Comparison of ENCODE assay signal across 27 mouse cellular contexts in the genomic region with DNA sequence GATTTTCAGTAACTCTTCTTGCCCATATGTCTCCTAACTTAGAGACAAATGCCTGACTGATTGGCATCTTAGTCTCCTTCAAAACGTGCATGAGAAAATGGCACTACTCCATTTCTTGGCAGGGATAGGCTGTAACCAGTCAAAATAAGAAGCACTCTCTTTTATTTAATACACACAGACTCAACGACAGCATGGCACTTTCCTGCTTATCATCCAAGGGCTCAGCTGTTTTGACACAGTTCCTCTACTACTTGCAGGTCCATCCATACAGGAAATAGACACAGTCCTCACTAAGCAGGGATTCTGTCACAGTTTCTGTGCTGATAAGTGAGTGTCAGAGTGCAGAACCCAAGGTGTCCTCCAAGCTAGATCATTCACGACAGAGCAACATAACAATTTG.
"Had no signal": no experiment of that assay in that cellular context is flagged by ENCODE, and none has a peak within 500 bp of the region (broad histone marks: within the 10 kb centered on the region; RNA-seq: fewer than 3 reads in every experiment).

No protein-coding gene starts in this region.

- H3K9ac ChIP-seq: kidney, embryonic 15.5 days; limb, embryonic 13.5 days; liver, embryonic 12.5 days; liver, embryonic 15.5 days; lung, embryonic 15.5 days; midbrain, embryonic 13.5 days; neural tube, embryonic 13.5 days; stomach, embryonic 15.5 days had no signal

- H3K9me3 ChIP-seq: kidney, embryonic 15.5 days; limb, embryonic 10.5 days; limb, embryonic 13.5 days; liver, embryonic 12.5 days; liver, embryonic 15.5 days; lung, embryonic 15.5 days; megakaryocyte, embryonic 14.5 days; midbrain, embryonic 10.5 days; midbrain, embryonic 13.5 days; neural tube, embryonic 13.5 days; stomach, embryonic 15.5 days had no signal

- H3K27ac ChIP-seq: kidney, embryonic 15.5 days; left cerebral cortex, adult 2 months; limb, embryonic 10.5 days; limb, embryonic 13.5 days; liver, embryonic 12.5 days; liver, embryonic 15.5 days; lung, embryonic 15.5 days; midbrain, embryonic 10.5 days; midbrain, embryonic 13.5 days; neural tube, embryonic 13.5 days; stomach, embryonic 15.5 days had no signal

- H3K4me2 ChIP-seq: kidney, embryonic 15.5 days; limb, embryonic 13.5 days; liver, embryonic 12.5 days; liver, embryonic 15.5 days; lung, embryonic 15.5 days; midbrain, embryonic 13.5 days; neural tube, embryonic 13.5 days; stomach, embryonic 15.5 days had no signal

- H3K36me3 ChIP-seq: kidney, embryonic 15.5 days; limb, embryonic 10.5 days; limb, embryonic 13.5 days; liver, embryonic 12.5 days; liver, embryonic 15.5 days; lung, embryonic 15.5 days; midbrain, embryonic 10.5 days; midbrain, embryonic 13.5 days; neural tube, embryonic 13.5 days; stomach, embryonic 15.5 days had no signal

- H3K4me1 ChIP-seq: kidney, embryonic 15.5 days; limb, embryonic 10.5 days; limb, embryonic 13.5 days; liver, embryonic 12.5 days; liver, embryonic 15.5 days; lung, embryonic 15.5 days; megakaryocyte, embryonic 14.5 days; midbrain, embryonic 10.5 days; midbrain, embryonic 13.5 days; neural tube, embryonic 13.5 days; stomach, embryonic 15.5 days had no signal

- H3K4me3 ChIP-seq: kidney, embryonic 15.5 days; left cerebral cortex, adult 2 months; limb, embryonic 10.5 days; limb, embryonic 13.5 days; liver, embryonic 12.5 days; liver, embryonic 15.5 days; lung, embryonic 15.5 days; megakaryocyte, embryonic 14.5 days; midbrain, embryonic 10.5 days; midbrain, embryonic 13.5 days; myocyte; neural tube, embryonic 13.5 days; stomach, embryonic 15.5 days had no signal

- ATAC-seq: liver, embryonic 12.5 days; midbrain, embryonic 13.5 days; midbrain, embryonic 16.5 days had no signal

- H3K27me3 ChIP-seq: kidney, embryonic 15.5 days; limb, embryonic 13.5 days; liver, embryonic 12.5 days; liver, embryonic 15.5 days; lung, embryonic 15.5 days; megakaryocyte, embryonic 14.5 days; midbrain, embryonic 13.5 days; neural tube, embryonic 13.5 days; stomach, embryonic 15.5 days had no signal

- DNase-seq: kidney, adult 8-10 months; kidney, postnatal 10 days; kidney, postnatal 36 days; layer of hippocampus, postnatal 36 days; liver; lung, adult 18-20 months; lung, postnatal 10 days; lung, postnatal 36 days; right cerebral cortex, adult 18-20 months; right cerebral cortex, postnatal 14 days; right cerebral cortex, postnatal 4 days; thymus, adult 18-20 months; thymus, postnatal 36 days had no signal
